Mouse (Mus musculus): Measurements from ENCODE around the gene Foxn4.
A peak's percentile ranks its signal among the peaks of the same experiment; 100 is the strongest.

Foxn4 gene

DNA sequence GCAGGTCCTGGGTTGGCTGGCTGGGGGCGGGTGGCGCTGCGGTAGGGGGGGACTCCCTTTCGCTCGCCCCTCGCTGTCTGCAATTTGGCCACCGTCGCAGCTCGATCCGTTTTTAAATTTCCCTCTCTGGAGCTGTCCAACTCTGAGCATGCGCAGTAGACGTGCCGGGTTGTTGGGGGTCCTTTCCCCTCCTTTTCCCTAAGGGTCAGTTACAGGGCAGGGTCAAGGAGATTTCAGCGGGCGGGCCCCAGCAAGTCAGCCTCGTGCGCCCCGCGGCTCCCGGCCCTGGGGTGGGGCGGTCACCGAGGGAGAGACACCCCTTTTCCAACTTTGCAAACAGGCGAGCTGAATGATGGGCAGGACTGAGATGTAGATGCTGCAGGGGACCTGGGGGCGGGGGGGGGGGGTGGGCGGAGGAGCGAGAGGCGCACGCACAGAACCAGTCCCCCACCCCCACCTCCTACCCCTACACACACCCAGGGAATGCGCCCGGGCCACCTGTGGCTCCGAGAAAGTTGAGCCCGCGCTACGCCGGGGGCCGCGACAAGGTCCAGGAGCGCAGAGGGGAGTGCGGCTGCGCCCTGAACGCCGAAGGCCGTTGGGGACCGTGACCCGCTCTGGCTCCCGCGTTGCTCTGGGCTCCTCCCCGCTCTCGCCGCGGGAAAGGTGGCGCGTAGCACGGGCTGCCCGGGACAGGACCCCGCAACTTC is at the start of gene Foxn4:
Foxn4 (minus strand) TSS at position 115 of the 710 bp plus-strand sequence.
- DNase-seq: no peak

DNA sequence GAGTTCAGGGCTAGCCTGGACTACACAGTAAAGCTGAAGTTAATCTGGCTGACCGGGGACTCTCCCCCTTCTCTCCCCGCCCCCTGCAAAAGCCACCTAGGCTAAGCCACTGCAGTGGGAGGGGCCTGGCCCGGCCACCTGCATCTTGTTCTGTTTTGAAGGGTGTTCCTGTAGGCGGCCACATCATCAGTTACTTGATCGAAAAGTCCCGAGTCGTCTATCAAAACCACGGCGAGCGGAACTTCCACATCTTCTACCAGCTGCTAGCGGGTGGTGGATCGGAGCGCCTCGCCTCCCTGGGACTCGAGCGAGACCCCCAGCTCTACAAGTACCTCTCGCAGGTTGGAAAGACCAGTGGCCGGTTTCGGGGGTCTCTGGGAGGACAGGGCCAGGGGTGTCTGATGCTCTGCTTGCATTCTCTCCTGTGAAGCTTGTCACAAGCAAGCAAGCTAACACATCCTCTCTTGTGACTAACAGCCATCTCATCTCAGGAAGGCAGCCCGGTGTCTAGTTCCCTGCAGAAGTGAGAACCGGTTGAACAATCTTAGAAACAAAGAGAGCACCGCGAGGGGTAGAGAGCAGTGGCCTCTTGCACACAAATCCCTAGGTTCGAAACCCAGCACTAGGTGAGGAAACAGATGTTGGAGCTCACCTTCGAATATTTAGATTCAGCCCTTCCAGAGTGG is 49.6 kb upstream of the Foxn4 start:
- no peak for DNase-seq

DNA sequence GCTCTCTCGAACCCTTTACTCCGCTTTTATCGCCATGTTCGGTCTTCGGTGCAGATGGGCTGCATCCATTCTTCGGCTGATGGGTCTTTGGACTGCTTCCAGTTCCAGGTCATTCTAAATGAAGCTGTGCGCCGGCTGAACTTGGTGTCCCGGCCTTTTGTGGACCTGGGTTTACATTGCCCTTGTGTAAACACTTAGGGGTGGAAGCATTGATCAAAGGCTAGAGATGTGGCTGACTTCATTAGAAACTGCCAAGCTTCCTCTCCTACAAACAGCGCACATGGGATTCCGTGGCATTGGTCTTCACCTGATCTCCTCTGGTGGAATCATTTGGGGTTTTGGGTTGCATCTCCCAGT is 36.1 kb upstream of the Foxn4 start:
- DNase-seq: no peak

DNA sequence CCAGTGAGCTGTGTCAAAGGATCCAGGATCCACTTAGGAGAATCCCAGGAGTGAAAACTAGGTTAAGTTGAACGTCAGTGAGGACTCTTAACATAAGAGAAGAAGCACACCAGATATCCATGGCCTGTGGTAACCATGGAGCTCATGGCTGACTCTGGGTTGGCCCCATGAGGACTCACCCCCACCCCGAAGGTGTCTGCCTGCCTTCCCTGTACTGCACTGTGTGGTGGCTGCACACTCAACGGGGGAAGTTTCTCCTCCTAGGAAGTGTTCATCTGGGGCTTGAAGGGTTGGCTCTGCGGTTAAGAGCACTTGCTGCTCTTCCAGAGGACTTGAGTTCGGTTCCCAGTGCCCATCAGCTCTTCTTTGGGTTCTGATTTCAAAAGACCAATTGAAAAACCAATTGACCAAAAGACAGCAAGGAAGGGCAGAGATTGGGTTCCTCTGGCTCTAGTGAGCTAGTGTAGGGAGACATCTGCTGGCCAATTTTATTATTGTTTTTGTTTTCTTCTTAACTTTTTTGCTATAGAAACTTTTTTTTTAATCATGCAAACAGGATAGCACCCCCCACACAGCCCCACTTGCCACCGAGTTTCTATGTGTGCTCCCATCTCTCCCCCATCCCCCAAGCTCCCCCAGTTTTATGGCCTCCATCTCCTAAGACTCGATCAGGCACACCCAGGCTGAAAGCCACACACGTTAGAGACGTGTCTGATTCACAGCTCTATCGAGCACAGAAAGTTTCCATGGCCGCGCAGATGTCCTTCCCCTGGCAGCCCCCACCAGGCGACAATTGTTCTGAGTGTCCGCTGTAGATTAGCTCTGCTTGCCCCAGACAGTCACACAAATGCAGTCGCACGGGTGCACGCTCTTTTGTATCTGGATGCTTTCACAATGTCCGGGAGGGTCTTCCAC is 35.4 kb upstream of the Foxn4 start:
- DNase-seq: peak in 1 of 2 experiments; percentile 5

DNA sequence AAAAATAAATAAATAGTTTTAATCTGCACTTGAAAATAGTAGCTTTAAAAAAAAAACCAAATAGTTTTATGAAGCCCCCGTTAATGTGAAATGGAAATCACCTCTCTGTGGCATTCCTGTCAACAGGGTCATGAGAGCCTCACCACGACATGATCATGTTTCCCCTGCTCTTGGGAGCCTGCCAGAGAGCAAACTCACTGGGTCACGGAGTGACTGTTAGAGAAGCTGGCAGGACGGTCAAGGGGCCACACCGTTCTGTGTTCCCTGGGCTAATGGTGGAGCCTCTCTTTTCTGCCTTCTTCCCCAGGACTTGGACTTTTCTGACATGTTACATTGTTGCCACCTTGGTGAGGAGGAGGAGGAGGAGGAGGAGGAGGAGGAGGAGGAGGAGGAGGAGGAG is 32.9 kb upstream of the Foxn4 start:
- no peak for DNase-seq

DNA sequence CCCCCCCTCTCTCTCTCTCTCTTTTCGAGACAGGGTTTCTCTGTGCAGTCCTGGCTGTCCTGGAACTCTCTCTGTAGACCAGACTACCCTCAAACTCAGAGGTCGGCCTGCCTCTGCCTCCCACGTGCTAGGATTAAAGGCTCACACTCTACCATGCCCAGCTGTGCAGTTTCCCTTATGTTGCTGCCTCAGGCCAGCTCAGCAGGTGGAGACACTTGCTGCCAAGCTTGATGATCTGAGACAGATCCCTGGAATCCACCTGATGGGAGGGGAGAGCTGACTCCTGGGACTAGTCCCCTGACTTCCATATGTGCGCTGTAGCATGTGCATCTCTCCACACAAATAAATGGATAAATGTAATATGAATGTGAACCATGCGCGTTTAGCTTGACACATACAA is 29.6 kb upstream of the Foxn4 start:
- DNase-seq: no peak

DNA sequence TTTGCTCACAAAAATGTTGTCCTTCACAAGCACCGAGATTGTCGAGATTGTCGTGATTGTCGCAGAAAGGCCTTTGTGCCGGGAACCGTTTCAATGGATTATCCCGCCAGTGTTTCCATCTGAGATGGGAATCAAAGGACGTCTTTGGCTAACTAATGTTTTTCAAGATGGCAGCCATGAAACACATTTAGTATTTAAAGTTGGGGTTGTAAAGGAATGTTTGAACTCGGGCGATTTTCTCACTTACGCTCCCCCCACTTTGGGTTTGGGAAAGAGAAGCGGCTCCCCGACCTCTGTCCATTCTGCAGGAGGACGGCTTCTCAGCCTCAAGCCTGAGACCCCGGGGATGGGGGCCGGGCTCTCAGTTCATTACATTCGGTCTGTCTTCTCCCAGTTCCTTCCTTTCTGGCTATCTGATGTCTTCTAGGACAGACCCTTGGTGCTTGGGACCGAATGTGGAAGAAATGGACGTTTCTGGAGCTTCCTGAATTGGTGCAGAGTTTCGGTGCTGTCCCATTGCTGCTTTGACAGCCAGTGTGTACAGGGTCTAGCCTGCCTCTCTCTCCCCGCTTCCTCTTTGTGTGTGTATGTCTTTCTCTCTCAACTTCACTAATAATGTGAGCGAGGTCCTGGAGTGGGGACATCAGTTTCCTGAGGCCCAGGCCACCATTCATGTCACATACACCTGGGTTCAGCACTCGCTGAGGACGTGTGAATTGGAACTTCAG is 26.4 kb upstream of the Foxn4 start:
- DNase-seq: no peak

DNA sequence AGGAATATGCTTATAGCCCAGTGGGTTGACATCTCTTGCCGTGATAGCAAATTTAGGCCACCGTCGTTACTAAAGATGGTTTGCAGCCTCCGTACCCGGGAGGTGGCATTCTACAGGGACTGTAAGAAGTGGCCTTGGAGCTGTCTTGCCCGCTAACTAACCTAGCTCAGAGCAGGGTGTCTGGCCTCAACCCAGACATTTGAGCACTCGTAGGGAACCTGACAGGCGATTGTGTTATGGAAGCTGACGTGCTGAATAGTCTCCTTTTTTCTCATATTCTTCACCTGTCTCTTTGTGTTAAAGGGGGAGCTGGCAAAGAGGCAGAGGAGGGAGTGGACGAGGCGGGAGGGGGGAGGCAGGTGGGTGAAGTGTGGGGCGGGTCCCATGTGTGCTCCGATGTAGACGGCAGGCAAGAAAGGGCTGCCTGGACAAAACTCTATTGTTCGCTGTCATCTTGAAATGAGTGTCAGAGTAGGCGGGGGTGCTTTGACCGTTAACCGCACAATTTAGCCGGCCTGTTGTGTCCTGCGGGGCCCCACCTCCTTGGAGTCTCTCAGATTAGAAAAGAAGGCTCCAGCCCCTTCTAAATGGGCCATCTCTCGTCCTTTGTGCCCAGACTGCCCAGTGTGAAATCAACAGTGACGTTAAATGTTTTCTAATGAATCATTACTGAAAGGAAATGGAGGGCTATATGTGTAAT is 25.7 kb upstream of the Foxn4 start:
- DNase-seq: no peak

DNA sequence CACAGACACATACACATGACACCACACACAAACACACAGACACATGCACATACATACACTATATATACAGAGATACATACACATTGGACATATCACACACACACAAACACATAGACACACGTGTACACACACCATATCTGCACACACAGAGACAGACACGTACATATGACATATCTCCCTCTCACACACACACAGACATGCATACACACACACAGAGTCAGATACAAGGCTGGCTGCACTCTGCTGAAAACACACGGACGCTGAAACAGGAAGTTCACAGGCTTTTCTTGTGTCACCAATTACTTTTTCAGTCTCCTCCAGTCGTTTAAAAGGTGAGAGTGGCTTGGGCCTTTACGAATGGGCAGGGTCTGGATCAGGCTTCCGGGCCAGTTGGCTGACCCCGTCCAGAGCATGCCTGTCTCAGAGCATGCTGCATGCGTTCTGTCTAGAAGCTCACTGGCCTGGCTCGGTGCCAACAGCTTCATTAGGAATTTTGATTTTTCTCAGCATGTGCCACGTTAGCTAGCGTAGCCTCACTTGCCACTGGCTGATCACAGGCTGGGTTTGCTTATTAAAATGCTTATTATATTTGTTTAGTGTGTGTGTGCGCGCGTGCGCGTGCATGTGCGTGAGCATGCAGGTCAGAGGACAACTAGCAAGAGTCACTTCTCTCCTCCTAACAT is 24.7 kb upstream of the Foxn4 start:
- peak; percentile 21 to 31 for DNase-seq

DNA sequence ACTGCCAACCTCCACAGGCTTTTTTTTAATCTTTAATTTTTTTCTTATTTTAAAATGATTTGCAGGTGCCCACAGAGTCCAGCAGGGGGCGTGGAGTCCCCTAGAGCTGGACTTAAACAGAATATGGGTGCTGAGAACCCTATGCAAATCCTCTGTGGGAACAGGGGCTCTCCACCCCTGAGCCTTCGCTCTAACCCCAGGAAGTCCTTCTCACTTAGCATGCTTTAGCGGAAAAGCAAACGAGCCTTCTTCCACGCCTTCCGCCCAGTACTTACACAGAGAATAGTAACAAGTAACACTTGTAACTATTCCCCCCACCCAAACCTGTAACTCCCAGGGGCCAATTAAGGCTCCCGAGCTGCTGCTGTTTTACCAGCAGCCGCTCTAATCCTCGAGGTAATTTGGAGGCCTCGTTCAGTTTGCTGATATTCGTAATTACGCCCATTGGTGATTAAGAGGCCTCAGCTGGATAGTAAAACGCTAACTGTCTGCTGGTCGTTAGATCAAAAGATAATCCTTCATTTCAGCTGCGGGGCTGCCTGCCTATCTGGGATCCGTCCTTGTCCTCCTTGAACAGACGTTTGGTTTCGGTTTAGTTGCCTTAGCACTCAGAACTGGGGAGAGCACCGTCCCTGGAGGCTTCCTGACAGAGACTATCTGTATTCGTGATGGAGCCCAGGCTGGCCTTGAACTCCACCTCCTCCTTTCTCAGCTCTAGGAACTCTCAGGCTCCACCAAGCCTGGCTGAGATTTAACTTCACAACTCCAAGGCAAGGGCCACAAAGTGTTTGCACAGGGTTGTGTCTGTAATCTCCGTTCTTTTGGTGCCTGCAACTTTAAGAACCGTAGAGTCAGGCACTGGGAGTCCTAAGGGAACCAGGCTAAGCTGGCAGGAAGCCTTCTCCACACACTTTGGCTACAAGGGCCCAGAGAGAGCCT is 23.4 kb upstream of the Foxn4 start:
- no peak for DNase-seq

DNA sequence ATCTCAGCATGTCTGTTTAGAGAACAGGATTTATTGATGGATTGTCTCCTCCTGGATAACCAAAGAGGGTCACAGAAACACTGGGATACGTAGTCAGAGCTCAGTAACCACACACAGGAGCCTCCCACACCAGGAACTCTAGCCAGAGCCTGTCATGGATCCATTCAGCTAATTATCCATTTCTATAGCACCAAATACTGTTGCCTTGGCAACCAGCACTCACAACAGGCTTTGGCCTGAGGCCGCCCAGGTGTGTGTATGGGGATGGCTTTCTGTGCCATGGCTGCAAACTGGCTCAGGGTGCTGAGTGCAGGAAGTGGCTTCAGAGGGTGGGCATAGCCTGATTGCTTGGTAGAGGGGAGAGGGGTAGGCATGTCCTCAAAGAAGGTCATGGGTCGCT is 16.4 kb upstream of the Foxn4 start:
- no peak for DNase-seq

DNA sequence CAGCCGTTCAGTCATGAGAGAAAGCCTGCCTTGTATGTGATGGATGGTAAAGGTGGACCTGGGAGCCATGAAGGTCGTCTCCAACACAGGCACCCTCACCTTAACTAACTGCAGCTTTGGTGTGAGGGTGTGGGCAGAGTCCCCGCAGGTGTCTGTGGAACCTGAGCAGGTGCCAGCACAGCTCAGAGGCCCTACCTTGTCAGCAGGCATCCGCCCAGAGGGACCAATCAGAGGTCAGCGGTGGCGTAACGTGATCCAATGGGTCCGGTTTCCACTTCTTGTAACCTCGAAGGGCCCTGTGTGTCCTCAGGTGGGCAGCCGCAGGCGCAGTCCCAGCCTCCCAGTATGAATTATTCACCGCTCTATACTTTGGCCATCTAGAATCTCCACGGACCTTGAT is 15.3 kb upstream of the Foxn4 start, which contains the start of gene Myo1h:
Myo1h (plus strand) TSS at position 293 of the 400 bp plus-strand sequence.
- DNase-seq: no peak

DNA sequence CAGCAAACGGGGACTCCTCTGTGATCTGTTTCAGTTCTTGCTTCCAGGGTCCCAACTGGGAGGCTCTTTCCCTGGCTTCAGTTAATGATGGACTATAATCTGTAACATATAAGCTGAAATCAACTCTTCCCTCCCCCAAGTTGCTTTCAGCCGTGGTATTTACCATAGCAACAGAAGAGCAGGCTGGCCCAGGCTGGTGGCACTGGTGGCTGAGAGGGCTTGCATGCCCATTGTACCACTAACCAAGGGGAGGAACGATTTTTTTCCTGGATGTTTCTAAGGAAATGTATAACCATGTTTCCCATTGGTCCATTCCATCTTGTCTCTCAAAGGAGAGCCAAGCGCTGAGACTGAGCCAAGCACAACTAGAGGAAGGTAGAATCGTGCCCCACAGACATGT is 14.8 kb upstream of the Foxn4 start:
- DNase-seq: no peak

DNA sequence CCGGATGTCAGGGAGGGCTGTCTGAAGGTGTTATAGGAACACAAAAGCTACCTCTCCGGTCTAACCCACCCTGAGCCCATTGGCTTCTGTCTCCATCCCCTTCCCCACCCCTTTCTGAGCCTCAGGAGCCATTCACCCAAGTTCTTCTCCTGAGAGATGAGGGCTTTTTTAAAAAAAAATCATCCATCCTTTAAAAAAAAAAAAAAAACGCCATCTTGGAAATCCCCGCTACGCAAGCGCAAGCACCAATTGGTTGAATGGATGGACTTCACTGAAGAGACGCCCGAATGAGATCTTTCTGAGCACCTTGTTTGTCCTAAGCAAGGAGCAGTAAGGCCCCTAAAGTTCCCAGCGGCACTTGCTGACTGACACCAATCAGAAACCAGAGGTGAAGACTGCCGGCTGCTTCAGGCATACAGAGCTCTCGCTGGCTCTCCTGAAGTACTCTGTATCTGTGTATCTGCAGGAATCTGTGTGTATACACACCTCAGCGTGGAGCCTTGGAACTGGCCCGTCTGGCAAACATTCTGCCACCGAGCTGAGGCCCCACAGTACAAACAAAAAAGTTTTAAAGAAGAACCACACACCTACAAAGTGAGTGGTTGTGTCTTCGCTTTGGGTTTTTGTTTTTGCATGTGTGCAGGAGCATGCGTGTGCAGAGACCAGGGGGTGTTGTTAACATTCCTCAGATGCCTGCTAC is 13.4 kb upstream of the Foxn4 start:
- DNase-seq: no peak

DNA sequence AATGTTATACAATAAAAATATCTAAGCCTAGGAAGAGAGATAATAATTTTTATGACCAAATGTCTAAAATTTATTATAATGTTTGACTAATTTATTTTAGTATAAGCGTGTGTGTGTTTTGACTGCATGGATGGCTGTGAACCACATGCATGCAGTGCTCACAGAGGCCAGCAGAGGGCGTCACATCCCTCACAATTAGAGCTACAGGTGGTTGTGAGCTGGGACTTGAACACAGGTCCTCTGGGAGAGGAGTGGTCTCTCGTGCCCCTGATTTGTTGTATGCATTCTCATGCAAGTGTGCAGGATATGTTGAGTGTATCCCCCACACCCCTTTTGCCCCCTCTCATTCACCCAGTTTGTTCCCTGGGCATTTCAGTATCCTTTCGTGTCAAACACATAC is 12.5 kb upstream of the Foxn4 start:
- DNase-seq: no peak

DNA sequence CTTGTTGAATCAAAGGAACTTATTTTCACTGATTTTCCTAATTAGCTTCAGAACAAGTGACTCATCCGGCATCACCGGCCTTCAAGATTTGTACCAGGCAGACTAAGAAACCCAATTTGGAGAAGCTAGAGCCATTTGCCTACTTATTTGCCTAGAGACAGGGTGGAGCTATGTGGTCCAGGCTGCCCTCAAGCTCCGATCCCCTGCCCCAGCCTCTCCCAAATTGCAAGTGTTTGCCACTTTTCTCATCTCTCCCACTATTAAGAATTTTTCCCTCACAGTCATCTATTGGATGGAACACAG is 11.7 kb upstream of the Foxn4 start:
- DNase-seq: no peak

DNA sequence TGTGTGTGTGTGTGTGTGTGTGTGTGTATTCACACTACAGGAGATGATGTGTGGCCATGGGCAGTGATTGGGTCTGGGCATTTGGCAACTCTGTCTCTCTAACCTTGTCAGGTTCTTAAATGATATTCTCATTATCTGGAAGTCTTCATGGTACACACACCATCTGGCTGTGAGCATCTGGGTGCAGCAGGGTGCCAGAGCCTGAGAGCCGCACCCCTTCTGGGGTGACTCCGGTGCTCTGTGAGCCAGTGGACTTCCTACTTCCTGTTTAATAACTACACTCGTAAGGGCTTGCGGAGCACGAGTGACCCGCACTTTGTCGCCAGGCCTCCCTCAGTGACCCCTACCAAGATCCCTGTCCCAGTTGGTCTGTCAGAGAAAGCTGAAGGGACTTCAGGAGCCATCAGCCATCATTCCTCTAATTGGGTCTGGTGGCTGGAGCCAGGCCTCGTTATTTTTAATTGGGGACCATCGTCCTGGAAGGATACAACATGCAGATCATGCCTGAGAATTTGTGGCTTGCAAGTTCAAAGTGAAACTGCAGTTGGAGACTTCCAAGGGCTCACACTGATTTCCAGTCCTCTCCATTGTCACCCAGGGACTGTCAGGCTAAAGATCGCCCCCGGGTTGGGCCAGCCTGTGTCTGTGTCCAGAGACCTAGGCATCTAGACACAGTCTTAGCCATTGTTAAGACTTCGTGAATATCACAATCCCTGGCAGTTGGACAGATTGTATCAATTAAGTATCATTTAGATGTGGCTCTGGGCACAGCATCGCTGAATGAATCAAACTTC is 11.2 kb upstream of the Foxn4 start:
- DNase-seq: no peak

DNA sequence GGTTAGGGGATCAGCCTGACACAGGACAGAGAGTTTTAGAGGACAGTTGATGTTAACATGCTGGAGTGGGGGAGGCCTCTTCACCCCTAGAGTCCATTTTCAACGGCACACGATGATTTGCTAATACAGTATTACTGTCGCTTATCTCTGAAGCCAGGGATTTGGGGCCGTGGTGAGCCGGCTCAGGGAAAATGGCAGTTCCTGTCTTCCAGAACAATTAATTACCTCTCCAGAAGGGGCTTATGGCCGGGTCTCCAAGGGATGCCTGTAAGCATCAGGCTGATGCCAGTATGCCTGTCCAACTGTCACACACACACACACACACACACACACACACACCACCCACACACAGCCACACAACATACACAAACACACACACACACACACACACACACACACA is 8.7 kb upstream of the Foxn4 start:
- DNase-seq: no peak
